Mouse (Mus musculus): ENCODE results near the gene Cyp4f39.
"Not testable (repeated sequence)": the region's sequence is repeated elsewhere in the genome, so short reads cannot be mapped to it uniquely, and the experiment has no call there.

Gene Cyp4f39

DNA sequence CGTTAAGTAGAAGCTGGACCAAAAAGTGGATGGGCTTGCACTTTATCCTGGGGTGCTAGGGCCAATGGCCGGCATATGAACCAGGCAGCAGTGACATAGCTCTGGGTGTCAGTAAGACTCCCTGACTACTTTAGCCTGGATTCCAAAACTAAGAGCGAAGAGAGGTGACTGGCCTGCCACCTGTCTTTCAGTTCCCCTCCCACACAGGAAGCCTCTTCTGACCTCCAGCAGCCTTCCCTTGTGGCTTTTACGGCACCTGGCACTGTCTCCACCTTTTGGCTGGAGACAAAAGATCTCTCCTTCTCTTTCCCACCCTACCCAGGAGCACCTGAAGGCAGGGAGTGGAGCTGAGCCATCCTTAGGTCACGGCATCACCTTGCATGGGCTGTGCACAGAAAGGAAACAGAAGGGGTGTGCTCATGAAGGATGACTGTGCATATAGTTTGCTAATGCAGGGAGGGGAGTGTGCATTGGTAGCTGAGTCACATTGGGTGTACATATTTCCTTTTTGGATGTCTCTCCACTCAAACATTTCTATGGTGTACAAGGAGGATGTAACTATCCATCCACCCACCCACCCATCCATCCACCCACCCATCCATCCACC, 22.5 kb downstream of the Cyp4f39 start:
- no peak for DNase-seq (ENCODE audit: low spot score in 2 of 2)

DNA sequence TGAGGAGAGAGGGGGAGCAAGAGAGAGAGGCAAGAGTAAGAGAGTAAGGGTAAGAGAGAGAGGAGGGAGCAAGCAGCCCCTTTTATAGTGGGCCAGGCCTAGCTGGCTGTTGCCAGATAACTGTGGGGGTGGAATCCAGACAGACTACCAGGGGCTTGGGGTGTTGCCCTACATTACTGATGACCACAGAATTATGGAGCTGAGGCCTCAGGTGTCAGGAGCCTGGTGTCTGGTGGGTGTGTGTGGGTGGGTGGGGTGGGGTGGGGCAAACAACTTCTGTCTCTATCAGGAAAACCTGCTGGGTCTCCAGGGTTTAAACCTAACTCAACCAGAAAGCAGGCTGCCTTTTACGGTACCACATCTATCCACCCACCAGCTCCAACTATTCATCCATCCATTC, 24.7 kb downstream of the Cyp4f39 start:
- DNase-seq (ENCODE audit: low spot score in 2 of 2): no peak

DNA sequence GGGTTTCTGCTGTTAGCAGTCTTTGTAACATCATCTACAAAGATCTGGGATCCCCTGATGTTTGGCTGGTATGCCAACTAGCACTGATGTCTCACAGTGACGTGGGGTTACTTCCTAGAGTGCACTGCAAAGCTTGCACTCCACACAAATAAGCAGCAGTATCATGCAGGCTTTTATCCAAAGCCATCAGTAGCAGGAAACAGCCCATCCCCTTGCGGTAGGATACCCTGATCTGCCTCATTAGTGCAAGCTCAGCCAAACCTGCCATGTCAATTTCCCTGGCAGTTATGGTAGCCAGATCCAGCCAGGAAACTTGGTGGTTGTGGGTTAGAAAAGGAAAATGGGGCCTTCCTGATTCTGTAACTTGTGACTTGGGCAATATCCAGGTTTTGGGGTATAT, 26.2 kb downstream of the Cyp4f39 start:
- DNase-seq (ENCODE audit: low spot score in 2 of 2): no peak

DNA sequence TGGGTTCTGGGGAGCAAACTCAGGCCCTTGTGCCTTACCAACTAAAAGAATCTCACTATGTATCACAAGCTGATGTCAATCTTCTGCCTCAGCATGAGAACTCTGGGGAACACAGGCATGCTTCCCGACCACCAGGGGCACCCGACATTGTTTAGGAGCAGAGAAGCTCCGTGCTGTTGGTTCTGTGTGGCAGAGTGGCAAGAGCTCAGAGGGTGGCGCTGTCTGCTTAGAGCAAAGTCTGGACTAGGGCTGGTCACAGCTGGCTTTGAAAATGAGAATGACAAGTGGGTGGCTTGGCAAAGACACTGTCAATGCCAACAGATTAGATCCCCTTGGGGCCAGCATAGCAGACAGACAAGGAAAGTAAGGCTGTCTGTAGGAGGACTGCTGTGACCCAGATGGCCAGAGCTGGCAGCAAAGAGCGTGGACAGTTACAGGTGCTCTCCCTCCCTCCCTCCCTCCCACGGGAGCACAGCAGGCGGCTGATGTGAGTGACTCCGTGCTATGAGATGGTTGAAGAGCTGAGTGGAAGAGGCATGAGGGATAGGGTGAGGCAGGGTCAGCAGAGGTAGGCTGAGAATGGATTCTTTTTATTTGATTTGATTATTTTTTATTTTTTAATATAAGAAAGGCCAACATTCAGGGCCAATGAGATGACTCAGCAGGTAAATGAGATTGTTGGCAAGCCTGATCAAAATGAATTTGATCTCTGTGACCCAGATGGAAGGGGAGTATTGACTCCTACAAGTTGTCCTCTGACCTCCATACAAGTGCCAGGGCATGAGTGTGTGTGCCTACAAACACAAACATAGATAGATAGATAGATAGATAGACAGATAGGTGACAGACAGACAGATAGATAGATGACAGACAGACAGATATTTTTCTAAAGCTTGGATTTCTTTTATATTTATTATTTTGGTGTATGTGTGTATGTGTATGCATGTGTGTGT, 27.3 kb downstream of the Cyp4f39 start:
- no peak for DNase-seq (ENCODE audit: low spot score in 2 of 2)

DNA sequence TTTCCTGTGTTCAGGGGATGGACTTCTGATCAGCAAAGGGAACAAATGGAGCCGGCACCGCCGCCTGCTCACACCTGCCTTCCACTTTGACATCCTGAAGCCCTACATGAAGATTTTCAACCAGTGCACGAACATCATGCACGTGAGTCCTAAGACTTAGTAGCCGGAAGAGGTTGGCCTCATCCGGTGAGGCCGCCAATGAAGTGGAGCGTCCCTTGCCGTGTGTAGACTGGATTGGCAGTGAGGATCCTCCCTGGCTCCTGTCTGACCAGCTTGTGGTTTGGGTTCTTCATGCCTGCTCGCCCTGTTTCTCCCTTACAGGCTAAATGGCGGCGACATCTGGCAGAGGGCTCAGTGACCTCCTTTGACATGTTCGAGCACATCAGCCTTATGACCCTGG, 29.2 kb downstream of the Cyp4f39 start:
- DNase-seq (ENCODE audit: low spot score in 2 of 2): no peak

DNA sequence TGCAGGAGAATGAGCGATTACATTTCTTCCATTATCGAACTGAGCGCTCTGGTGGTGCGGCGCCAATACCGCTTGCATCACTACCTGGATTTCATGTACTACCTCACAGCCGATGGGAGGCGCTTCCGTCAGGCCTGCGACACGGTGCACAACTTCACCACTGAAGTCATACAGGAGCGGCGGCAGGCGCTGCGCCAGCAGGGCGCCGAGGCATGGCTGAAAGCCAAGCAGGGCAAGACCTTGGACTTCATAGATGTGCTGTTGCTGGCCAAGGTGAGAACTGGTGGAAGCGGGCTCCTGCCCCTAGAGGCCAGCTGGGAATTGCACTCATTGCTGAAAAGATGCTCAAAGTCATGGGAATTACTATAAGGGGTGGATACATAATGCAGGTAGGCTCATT, 30.7 kb downstream of the Cyp4f39 start:
- peak; percentile 10 to 44 for DNase-seq (ENCODE audit: low spot score in 2 of 2)

DNA sequence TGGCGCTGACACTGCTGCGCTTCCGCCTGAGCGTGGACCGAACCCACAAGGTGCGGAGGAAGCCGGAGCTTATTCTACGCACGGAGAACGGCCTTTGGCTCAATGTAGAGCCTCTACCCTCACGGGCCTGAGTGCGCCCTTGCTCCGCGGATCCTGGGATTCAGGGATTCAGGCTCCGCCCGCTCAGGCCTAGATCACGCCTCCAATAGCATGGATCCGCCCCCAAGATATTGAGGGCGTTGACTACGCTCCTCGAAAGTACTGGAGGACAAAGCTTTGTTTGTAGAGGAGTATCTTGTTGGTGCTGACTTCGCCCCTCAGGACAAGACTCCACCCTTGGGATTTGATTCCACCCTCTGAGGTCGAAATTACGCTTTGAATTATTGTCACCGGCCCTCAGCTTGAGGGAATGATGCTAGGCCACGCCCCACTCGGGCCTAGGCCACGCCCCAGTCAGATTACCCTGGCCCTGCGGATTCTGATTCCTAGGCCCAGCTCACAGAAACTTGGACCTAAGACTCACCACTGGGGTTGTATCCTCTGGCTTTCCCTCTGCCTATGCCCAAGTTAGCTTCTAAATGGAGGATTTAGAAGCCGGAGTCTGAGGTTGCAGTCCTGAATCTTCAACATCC, 39.9 kb downstream of the Cyp4f39 start:
- no peak for DNase-seq (ENCODE audit: low spot score in 2 of 2)

DNA sequence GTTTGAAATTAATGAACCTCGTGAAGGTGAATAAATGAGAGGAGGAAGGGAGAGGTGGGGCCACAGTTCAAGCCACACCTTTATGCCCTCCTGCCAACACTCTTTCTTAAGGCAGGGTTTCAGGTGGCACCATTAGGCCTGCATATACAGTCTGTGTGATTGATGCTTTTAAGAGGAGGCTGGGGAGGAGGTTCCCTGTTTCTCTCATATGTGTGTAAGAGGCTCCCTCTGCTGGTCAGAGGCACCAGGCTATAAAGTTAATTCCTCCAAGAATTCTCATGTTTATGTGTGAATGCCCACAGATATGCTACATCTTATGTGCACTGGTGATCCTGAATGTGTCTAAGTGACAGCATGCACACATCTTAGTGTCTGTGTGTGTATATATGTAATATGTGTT, 42.1 kb downstream of the Cyp4f39 start:
- DNase-seq (ENCODE audit: low spot score in 2 of 2): peak; percentile 18 to 82

DNA sequence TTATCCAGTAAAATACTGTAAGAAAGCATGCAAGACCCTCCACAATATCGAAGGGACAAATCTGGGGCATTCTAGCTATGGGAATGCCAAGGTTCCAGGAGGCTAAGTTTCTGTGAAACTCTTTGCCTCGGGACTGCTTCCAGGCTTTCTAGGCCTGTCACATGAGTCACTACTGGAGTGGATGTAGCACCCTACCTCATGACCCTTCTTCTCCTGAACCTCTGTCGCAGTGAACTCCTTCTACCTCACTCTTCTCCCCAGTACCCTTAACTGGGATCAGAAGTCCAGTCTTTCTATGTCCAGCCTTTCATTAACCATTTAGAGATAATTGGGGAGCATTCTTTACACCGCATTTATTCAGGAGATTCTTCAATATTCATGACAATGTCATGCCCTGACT, 48.0 kb downstream of the Cyp4f39 start:
- DNase-seq (ENCODE audit: low spot score in 2 of 2): not testable (repeated sequence)

DNA sequence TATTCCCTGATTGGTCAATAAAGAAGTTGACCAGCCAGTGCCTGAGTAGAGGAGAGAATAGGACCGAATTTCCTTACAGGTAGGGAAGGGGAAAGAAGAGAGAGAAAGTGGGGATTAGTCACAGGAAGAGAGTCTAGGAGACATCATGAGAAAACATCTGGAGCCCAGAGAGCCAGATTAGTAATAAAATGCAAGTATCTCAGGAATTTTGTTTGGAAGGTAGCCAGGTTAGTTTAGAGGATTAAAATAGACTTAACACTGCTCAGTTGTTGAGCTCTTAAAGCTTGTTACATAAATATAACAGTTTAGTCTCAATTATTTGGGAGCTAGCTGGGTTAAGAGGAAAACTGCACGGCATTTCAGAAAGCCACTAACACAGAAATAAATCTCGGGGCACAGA, 48.5 kb downstream of the Cyp4f39 start:
- no peak for DNase-seq (ENCODE audit: low spot score in 2 of 2)

DNA sequence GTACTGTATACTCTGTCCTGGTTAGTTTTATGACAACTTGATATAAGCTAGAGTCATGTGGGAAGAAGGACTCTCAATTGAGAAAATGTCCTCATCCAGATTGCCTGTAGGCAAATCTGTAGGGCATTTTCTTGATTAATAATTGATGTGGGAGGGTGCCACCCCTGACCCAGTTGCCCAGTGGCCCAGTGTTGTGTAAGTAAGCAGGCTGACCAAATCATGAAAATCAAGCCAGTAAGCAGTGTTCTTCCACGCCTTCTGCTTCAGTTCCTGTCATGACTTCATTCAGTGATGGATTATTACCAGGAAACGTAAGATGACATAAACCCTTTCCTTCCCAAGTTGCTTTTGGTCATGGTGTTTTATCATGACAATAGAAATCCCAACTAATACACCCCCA, 50.6 kb downstream of the Cyp4f39 start:
- DNase-seq (ENCODE audit: low spot score in 2 of 2): no peak

DNA sequence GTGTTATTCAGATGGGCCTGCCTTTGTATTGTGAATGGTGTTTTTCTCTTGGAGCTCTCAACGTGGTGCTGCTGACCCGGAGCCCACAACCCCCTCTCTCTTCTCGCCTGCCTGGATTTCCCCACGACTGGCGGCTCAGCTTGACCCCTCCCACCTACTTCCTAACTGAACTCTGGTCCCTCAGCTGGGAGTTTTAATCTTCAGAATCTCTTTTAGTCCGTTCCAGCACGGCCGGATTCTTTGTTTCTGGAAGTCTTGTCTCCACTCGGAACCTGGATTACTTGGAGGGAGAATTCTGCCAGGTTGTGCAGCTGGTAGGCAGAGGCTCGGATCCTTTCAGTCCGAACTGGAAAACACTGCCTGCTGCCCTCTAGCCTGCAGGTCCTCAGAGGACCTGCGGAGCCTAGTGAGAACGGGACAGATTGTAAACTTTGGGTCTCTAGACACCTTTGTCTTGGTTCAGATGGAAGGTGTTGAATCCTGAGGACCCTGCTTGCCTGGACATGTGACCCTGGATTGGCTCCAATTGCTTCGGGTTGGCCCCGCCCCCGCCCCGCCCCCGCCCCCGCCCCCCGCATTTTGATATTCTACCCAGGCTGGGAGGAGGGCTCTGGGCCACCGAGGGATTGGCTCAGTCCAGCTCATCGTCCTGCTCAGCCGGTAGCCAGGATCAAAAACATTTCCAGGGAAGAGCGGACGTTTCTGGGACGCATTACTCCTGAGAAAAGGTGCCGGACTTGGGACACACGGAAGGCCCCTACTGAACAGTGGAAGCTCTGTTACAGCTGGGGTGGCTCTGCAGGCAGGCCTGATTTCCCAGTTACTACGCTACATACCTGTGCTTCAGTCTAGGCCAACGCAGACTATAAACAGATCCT, 53.6 kb downstream of the Cyp4f39 start, which contains the start of gene Cyp4f17:
TSS of gene Cyp4f17 (plus strand) at position 200 of the 878 bp plus-strand sequence.
- DNase-seq (ENCODE audit: low spot score in 2 of 2): no peak

DNA sequence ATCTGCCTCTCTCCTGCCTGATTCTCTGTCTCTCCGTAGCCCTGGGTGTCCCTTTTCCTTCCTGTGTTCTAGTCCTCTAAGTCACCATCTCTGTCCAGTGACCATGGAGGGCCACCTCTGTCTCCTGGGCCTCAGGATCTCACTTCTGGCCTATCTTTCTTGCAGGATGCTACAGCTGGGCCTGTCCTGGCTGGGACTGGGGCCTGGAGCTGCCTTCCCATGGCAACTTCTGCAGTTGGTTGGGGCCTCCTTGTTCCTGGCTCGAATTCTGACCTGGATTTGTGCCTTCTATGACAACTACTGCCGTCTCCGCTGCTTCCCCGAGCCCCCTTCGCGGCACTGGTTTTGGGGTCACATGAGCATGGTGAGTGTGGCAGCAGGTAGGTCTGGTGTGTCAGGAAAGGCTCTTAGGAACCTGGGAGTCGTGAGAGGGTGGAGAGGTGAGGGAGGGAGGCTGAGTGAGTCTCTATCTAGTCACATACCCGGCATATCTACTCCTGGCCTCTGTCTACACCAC, 54.3 kb downstream of the Cyp4f39 start:
- no peak for DNase-seq (ENCODE audit: low spot score in 2 of 2)

DNA sequence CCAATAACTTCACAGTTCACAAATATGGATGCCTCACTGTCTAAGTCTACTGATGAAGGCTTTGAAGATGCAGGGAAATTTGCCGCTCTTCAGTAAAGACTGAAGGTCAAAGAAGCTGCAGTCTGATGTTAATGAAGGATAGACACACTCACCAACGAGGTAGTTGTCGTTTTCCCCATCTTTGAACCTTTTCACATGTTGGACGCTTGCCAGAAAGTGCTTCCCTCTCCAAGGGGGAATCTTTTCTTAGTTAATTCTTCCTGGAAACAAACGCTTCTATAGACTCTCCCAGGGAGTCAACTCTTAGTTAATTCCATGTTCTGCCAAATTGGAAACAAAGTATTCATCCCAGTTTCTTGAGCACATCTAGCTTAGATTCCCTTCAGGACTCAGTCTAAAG, 63.6 kb downstream of the Cyp4f39 start:
- DNase-seq (ENCODE audit: low spot score in 2 of 2): no peak

DNA sequence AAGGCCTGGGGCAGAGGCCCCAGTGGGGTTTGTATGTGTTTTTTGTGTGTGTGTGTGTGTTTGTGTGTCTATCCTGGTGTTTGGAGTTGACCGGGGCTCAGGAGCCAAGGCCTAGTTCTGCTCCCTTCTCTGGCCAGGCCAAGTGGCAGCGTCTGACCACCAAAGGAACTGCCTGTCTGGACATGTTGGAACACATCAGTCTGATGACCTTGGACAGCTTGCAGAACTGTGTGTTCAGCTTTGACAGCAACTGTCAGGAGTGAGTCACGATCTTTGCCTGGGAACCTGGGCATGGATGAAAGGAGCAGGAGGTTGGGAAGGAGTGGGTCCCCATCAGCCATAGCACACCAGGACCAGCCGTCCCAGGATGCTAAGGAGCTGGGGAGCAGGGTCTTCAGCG, 69.5 kb downstream of the Cyp4f39 start:
- DNase-seq (ENCODE audit: low spot score in 2 of 2): no peak

DNA sequence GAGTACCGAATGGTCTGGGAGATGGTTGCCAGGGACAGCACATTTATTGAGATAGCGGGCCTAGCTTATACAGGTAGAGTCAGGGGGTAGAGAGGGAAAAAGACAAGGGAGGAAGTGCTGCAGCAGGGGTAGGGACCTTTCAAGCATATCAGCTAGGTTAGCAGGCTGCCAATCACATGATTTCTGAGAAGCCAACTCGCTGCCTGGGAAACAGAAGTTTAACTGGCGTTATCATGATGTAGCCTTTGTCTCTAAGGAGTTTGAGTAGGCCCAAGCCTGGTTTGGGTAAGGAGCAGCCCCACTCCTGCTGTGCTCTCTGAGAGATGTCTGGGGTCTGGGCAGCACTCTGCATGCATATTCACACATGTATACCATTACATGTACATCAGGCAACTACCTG, 69.9 kb downstream of the Cyp4f39 start:
- no peak for DNase-seq (ENCODE audit: low spot score in 2 of 2)

DNA sequence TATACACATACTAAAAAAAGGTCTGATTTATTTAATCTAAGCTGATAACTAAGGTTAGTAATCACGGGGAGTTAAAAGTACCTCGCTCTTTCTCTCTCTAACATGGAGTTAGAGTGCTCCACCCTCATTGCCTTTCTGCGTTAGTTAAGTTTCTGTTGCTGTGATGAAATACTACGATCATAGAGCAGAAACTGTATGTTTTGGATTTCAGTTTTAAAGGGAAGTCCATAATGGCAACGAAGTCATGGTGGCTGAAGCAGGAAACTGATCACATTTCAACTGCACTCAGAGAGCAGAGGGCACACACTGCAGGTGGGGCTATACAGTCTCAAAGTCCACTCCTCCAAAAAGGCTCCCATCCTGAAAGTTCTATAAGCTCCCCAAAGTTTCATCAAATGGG, 70.3 kb downstream of the Cyp4f39 start:
- no peak for DNase-seq (ENCODE audit: low spot score in 2 of 2)

DNA sequence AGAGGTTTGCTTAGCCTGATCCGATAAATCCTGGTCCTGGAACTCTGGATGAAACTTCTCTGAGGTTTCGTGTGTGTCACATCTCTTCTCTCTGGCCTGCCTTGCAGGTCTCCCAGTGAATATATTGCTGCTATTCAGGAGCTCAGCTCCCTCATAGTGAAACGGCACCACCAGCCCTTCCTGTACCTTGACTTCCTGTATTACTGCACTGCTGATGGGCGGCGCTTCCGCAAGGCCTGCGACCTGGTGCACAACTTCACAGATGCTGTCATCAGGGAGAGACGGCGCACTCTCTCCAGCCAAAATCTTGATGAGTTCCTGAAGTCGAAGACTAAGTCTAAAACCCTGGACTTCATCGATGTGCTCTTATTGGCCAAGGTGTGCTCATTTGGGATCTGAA, 71.4 kb downstream of the Cyp4f39 start:
- no peak for DNase-seq (ENCODE audit: low spot score in 2 of 2)

DNA sequence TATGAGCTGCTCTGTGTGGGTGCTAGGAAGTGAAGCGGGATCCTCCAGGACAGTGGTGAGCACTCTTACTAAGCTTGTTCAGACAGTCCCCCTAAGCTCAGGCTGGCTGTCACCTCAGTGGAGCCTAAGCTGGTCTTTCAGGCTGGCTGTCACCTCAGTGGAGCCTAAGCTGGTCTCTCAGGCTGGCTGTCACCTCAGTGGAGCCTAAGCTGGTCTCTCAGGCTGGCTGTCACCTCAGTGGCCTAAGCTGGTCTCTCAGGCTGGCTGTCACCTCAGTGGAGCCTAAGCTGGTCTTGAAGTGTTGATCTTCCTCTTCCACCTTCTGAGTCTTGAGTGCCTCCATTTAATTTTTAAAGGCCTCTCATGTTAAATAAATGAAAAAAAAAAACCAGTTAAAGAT, 73.8 kb downstream of the Cyp4f39 start:
- DNase-seq (ENCODE audit: low spot score in 2 of 2): not testable (repeated sequence)

DNA sequence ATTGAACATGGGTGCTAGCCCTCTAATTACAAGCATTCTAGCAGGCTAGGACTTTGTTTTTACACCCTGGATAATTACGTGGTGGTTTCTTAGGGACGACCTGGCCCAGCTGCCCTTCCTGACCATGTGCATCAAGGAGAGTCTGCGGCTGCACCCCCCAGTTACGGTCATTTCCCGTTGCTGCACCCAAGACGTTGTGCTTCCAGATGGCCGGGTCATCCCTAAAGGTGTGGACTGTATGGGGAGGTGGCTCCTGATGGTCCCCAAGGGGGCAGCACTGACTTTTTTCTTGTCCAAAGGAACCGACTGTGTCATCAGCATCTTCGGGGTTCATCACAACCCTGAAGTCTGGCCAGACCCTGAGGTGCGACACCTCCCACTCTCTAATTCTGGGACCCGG, 75.2 kb downstream of the Cyp4f39 start:
- DNase-seq (ENCODE audit: low spot score in 2 of 2): no peak

Data from left cerebral cortex, adult 9 months (tissue).